Mouse (Mus musculus): ENCODE results near the gene Scg3. TPM values are rescaled to one million over a fixed set of nuclear protein-coding genes. Genes with fewer than 3 reads are reported as not detected.
"Not testable (repeated sequence)": the region's sequence is repeated elsewhere in the genome, so short reads cannot be mapped to it uniquely, and the experiment has no call there.

Gene Scg3
- polyA plus RNA-seq, 1 experiment from 2014 or later: 0.59 TPM

DNA sequence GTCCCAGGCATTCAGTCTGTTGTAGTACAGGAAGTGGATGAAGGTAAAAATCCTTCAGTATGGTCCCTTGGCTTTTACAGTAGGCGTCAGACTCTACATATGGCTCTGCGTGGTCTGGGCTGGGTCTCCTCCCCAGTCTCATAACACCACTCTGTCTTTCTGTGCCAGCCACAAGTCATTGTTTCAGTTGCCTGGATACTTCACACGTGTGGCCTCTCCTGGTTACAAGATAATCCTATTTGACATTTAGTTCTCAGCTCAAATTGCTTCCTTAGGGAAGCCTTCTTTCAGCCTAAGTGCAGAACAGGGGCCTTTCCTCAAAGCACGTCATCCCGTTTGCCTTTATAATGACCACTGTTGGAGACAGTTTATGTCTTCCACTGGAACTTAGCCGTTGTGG, 11.1 kb downstream of the Scg3 start:
- Histone ChIP-seq H3K4me3 (ENCODE audit: low read length) (no peak overlapping the region), H3K36me3 (ENCODE audit: insufficient read depth, low read length) (no peaks in the 10 kb centered on the region), H3K4me1 (ENCODE audit: insufficient read depth, low read length) (0 out of 2 replicates have a peak, but pooled peaks cover 5% of the 10 kb centered on the region), H3K27ac (ENCODE audit: low read length) (no peak overlapping the region), H3K9ac (replicated peaks; ENCODE audit: low read length) (no peak overlapping the region), H3K27me3 (ENCODE audit: insufficient read depth, low read length) (no peaks in the 10 kb centered on the region), H3K4me2 (replicated peaks; ENCODE audit: low read depth, low read length) (no peak overlapping the region), H3K9me3 (ENCODE audit: low read length) (no peaks in the 10 kb centered on the region)
- no peak for ATAC-seq (ENCODE audit: low FRiP score, low TSS enrichment)
- 82% methylated on average over 6 of the region's 6 CpGs for WGBS

DNA sequence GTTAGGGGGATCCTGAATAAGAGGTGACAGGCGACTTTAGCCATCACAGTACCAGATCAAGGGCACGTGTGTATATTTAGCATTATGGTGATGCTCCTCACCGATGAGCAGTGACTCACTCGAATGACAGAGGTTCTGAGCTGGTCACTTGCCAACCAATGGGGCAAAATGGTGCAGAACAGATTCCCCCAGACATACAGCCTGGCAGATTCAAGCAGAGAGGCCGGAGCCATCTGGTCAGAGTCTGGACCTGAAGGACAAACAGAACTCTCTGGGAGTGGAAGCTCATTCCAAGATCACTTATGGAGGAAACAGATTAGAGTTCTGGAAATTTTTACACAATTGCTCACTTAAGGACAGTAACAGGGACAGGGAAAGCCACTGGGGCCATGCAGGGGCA, 17.2 kb downstream of the Scg3 start:
- whole genome bisulfite sequencing: 74% methylated on average over 5 of the region's 5 CpGs

DNA sequence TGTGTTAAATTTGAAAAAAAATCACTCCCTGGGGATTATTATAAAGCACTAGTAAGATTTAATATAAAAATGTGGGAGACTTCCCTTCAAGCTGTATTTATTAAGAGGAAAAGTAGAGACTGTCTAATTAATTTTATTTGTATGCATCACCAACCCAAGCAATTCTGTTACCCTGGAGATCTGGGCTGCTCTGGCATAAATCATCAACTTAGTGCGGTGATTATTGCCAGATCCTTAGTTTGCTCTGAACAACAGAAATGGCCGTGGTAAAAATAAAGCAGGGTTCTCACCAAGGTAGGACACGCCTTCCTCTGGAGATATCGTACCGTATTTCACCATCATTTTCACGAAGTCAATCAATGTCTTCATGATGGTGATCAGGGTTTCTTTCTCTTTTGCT, 18.5 kb downstream of the Scg3 start:
- no peaks in the 10 kb centered on the region for H3K27me3 ChIP-seq (ENCODE audit: insufficient read depth, low read length)
- H3K4me2 ChIP-seq (replicated peaks; ENCODE audit: low read depth, low read length): no peak overlapping the region
- ATAC-seq (ENCODE audit: low FRiP score, low TSS enrichment): no peak
- H3K4me1 ChIP-seq (ENCODE audit: insufficient read depth, low read length): 0 out of 2 replicates have a peak, but pooled peaks cover 5% of the 10 kb centered on the region
- no peaks in the 10 kb centered on the region for H3K9me3 ChIP-seq (ENCODE audit: low read length)
- H3K36me3 ChIP-seq (ENCODE audit: insufficient read depth, low read length): no peaks in the 10 kb centered on the region
- no peak overlapping the region for H3K27ac ChIP-seq (ENCODE audit: low read length)
- 74% methylated on average over 6 of the region's 6 CpGs for WGBS
- H3K9ac ChIP-seq (replicated peaks; ENCODE audit: low read length): no peak overlapping the region
- no peak overlapping the region for H3K4me3 ChIP-seq (ENCODE audit: low read length)

More for the DNA sequence above, 17.2 kb downstream of the Scg3 start:
- H3K27me3 ChIP-seq (ENCODE audit: insufficient read depth, low read length): no peaks in the 10 kb centered on the region
- 0 out of 2 replicates have a peak, but pooled peaks cover 5% of the 10 kb centered on the region for H3K4me1 ChIP-seq (ENCODE audit: insufficient read depth, low read length)
- no peak overlapping the region for H3K27ac ChIP-seq (ENCODE audit: low read length)
- no peak overlapping the region for H3K4me2 ChIP-seq (replicated peaks; ENCODE audit: low read depth, low read length)
- H3K4me3 ChIP-seq (ENCODE audit: low read length): no peak overlapping the region
- ATAC-seq (ENCODE audit: low FRiP score, low TSS enrichment): no peak
- H3K9me3 ChIP-seq (ENCODE audit: low read length): no peaks in the 10 kb centered on the region
- H3K36me3 ChIP-seq (ENCODE audit: insufficient read depth, low read length): no peaks in the 10 kb centered on the region
- H3K9ac ChIP-seq (replicated peaks; ENCODE audit: low read length): no peak overlapping the region

DNA sequence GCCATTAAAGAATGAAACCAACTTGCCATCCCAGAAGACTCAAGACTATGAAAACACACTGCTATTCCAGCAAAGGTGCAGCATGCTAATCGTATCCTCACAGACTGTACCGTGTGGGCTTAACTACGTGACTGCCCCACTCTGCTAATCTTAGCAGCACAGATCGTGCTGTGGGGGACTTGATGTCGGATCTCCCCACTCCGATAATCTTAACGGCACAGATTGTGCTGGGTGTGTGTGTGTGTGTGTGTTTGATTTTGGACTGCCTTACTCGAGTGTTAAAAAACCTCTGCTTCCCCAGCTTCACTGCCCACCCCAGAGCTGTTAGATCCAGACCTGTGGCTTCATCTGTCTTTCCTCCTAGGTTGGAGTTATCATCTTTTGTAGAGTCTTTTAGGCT, 22.9 kb downstream of the Scg3 start:
- Histone ChIP-seq H3K9me3 (ENCODE audit: low read length) (peaks cover 3% of the 10 kb centered on the region; the same call in 1 of the 2 replicates), H3K27me3 (ENCODE audit: insufficient read depth, low read length) (no peaks in the 10 kb centered on the region), H3K4me2 (replicated peaks; ENCODE audit: low read depth, low read length) (no peak overlapping the region), H3K27ac (ENCODE audit: low read length) (no peak overlapping the region), H3K36me3 (ENCODE audit: insufficient read depth, low read length) (no peaks in the 10 kb centered on the region), H3K4me3 (ENCODE audit: low read length) (no peak overlapping the region), H3K9ac (replicated peaks; ENCODE audit: low read length) (no peak overlapping the region), H3K4me1 (ENCODE audit: insufficient read depth, low read length) (no peaks in the 10 kb centered on the region)
- 89% methylated on average over 8 of the region's 8 CpGs for WGBS
- ATAC-seq (ENCODE audit: low FRiP score, low TSS enrichment): no peak

DNA sequence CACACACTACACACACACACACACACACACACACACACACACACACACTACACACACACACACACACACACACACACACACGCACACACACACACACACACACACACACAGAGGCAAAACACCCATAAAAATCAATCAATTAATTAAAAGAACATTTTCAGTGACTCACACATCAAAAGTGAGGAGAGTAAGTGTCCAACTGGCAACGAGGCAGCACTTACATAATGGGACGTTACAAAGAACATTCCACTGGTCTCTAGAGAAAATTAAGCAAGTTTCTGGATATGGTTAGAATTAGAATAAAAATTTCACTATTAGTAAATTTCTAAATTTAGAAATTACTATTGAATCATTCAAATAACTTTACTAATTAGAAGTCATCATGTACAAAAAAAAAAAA, 27.4 kb downstream of the Scg3 start:
- H3K4me2 ChIP-seq (replicated peaks; ENCODE audit: low read depth, low read length); H3K4me1 ChIP-seq (ENCODE audit: insufficient read depth, low read length); ATAC-seq (ENCODE audit: low FRiP score, low TSS enrichment); H3K27me3 ChIP-seq (ENCODE audit: insufficient read depth, low read length); H3K9ac ChIP-seq (replicated peaks; ENCODE audit: low read length); H3K9me3 ChIP-seq (ENCODE audit: low read length); H3K4me3 ChIP-seq (ENCODE audit: low read length); H3K27ac ChIP-seq (ENCODE audit: low read length); H3K36me3 ChIP-seq (ENCODE audit: insufficient read depth, low read length): not testable (repeated sequence)
- WGBS: 78% methylated on average over 2 of the region's 3 CpGs

DNA sequence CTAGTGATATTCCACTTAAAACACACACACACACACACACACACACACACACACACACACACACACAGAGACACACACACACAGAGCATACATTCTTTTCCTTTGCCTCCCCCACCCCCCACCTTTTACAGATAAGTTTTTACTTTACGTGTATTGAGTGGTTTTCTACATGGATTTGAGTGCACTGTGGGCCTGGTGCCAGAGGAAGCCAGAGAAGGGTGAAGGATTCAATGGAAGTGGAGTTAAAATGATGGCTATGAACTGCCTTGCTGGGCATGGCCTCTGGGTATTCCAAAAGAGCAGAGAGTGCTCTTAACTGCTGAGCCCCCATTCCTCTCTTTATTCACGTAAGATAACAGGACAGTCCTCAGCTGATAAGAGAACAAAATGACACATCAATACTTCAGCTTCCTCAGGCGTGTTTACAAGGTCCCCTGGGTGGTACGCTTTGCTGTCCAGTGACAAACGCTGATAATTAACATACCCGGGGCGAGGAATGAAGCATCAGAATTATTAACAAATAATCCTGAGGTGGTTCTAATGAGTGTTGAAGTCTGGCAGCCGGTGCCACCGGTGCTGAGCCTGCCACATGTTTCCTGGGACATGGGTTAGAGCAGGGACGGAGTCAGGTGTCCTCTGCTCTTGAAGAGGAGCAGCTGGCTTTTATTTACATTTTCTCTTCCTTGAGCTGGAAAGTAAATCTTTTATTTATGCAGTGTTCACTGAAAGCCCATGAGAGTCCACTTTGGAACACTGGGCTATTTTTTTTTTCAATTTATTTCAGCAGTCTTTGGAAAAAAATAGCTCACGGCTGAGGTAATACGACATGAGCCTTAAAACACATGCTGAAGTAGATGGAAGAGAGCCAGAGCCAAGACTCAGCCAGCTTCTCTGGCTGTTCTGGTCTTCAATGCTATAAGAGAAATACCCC, 29.6 kb downstream of the Scg3 start:
- WGBS: 41% methylated on average over 12 of the region's 12 CpGs
- H3K9me3 ChIP-seq (ENCODE audit: low read length): peaks cover 3% of the 10 kb centered on the region; the same call in 1 of the 2 replicates
- H3K4me2 ChIP-seq (replicated peaks; ENCODE audit: low read depth, low read length): no peak overlapping the region
- H3K36me3 ChIP-seq (ENCODE audit: insufficient read depth, low read length): no peaks in the 10 kb centered on the region
- H3K27me3 ChIP-seq (ENCODE audit: insufficient read depth, low read length): no peaks in the 10 kb centered on the region
- peaks cover 10% of the 10 kb centered on the region; the same call in 1 of the 2 replicates for H3K4me1 ChIP-seq (ENCODE audit: insufficient read depth, low read length)
- no peak overlapping the region for H3K9ac ChIP-seq (replicated peaks; ENCODE audit: low read length)
- no peak overlapping the region for H3K27ac ChIP-seq (ENCODE audit: low read length)
- ATAC-seq (ENCODE audit: low FRiP score, low TSS enrichment): peak; percentile 39; the same call in 1 of the 2 replicates
- no peak overlapping the region for H3K4me3 ChIP-seq (ENCODE audit: low read length)

DNA sequence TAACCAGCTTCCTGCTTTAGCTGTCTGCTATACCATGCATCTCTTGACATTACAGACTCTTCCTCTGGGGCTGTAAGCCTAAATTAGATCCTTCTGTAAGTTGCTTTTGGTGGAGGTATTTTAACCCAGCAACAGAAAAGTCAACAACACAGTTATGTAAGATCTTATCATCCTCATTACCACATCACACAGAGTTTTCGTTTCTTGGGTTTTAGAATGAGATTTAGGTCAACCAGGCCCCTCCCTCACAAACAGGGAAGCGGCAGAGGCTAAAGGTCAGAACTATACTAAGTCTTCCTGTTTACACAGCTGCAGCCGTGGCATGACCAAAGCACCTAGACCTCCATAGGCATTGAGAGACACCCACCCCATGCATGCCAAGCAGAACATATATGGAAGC, 38.5 kb downstream of the Scg3 start:
- Histone ChIP-seq H3K4me2 (replicated peaks; ENCODE audit: low read depth, low read length) (no peak overlapping the region), H3K27me3 (ENCODE audit: insufficient read depth, low read length) (no peaks in the 10 kb centered on the region), H3K36me3 (ENCODE audit: insufficient read depth, low read length) (no peaks in the 10 kb centered on the region; the same call in 1 of the 2 replicates), H3K27ac (ENCODE audit: low read length) (no peak overlapping the region), H3K4me3 (ENCODE audit: low read length) (no peak overlapping the region), H3K9me3 (ENCODE audit: low read length) (0 out of 2 replicates have a peak, but pooled peaks cover 2% of the 10 kb centered on the region), H3K9ac (replicated peaks; ENCODE audit: low read length) (no peak overlapping the region), H3K4me1 (ENCODE audit: insufficient read depth, low read length) (0 out of 2 replicates have a peak, but pooled peaks cover 4% of the 10 kb centered on the region)
- WGBS: 25% methylated on average over 3 of the region's 3 CpGs
- no peak for ATAC-seq (ENCODE audit: low FRiP score, low TSS enrichment)

DNA sequence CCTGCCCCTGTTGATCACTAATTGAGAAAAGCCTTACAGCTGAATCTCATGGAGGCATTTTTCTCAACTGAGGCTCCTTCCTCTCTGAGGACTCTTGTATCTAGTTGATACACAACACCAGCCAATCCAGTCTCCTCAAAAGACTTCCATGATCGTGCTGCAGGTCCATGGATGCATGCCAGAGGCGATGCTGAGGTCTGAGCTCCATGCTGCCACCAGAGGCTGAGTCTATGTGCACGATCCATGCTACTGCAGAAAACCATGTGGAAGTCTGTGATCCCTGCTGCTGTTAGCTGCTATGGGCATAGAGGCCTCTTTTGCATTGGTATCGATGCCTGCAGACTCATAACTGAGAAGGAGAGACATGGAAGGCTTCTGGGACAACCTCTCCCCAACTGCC, 49.6 kb downstream of the Scg3 start:
- H3K27me3 ChIP-seq (ENCODE audit: insufficient read depth, low read length): no peaks in the 10 kb centered on the region
- no peak overlapping the region for H3K4me3 ChIP-seq (ENCODE audit: low read length)
- no peaks in the 10 kb centered on the region for H3K9me3 ChIP-seq (ENCODE audit: low read length)
- H3K4me1 ChIP-seq (ENCODE audit: insufficient read depth, low read length): no peaks in the 10 kb centered on the region
- WGBS: 92% methylated on average over 4 of the region's 4 CpGs
- ATAC-seq (ENCODE audit: low FRiP score, low TSS enrichment): no peak
- H3K27ac ChIP-seq (ENCODE audit: low read length): no peak overlapping the region
- no peak overlapping the region for H3K9ac ChIP-seq (replicated peaks; ENCODE audit: low read length)
- peaks cover 4% of the 10 kb centered on the region; the same call in 1 of the 2 replicates for H3K36me3 ChIP-seq (ENCODE audit: insufficient read depth, low read length)
- H3K4me2 ChIP-seq (replicated peaks; ENCODE audit: low read depth, low read length): no peak overlapping the region

DNA sequence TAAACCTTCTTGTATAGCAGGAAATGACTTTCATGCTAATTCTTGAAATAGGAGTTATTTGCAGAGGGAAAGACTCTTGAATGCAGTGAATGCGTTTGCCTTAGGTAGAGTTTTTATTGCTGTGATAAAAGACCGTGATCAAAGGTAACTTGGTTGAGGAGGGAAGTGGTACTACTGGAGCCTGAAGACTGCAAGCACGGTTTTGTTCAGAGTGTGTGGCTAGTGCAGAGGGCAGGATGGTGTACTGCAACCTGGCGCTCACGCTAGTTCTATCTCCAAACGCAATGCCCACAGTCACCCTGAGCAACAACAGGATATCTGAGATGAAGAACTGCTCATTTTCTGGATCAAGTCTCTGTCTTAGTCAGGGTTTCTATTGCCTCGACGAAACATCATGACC, 50.3 kb downstream of the Scg3 start:
- Histone ChIP-seq H3K36me3 (ENCODE audit: insufficient read depth, low read length) (peaks cover 4% of the 10 kb centered on the region; the same call in 1 of the 2 replicates), H3K4me3 (ENCODE audit: low read length) (no peak overlapping the region), H3K4me2 (replicated peaks; ENCODE audit: low read depth, low read length) (no peak overlapping the region), H3K9ac (replicated peaks; ENCODE audit: low read length) (no peak overlapping the region), H3K4me1 (ENCODE audit: insufficient read depth, low read length) (no peaks in the 10 kb centered on the region), H3K27me3 (ENCODE audit: insufficient read depth, low read length) (no peaks in the 10 kb centered on the region), H3K27ac (ENCODE audit: low read length) (no peak overlapping the region), H3K9me3 (ENCODE audit: low read length) (no peaks in the 10 kb centered on the region)
- ATAC-seq (ENCODE audit: low FRiP score, low TSS enrichment): no peak
- WGBS: 75% methylated on average over 8 of the region's 8 CpGs

DNA sequence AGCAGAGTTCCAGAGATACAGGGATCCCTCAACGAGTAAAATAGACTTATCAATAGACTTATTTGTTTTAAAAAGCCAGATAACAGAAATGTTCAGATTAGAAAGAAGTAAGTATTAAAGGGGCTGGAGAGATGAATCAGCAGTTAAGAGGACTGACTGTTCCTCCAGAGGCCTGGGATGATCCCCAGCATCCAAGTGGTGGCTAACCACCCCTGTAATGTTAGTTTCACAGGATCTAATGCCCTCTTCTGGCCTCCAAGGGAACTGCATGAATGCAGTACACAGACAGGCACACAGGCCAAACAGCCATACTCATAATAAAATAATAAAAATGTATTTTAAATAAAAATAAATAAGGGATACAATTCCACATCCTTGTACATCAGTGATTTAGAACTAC, 51.0 kb downstream of the Scg3 start:
- H3K9me3 ChIP-seq (ENCODE audit: low read length): no peaks in the 10 kb centered on the region

More for the DNA sequence above, 51.0 kb downstream of the Scg3 start:
- Histone ChIP-seq H3K4me2 (replicated peaks; ENCODE audit: low read depth, low read length) (no peak overlapping the region), H3K4me1 (ENCODE audit: insufficient read depth, low read length) (no peaks in the 10 kb centered on the region), H3K4me3 (ENCODE audit: low read length) (no peak overlapping the region), H3K27me3 (ENCODE audit: insufficient read depth, low read length) (no peaks in the 10 kb centered on the region), H3K27ac (ENCODE audit: low read length) (no peak overlapping the region), H3K9ac (replicated peaks; ENCODE audit: low read length) (no peak overlapping the region), H3K36me3 (ENCODE audit: insufficient read depth, low read length) (peaks cover 3% of the 10 kb centered on the region; the same call in 1 of the 2 replicates)
- no peak for ATAC-seq (ENCODE audit: low FRiP score, low TSS enrichment)
- 72% methylated on average over 1 of the region's 1 CpGs for WGBS

All from kidney, embryonic 16.5 days (tissue).